Mouse (Mus musculus) embryonic fibroblast, embryonic 13.5 days (primary cell): Measurements from ENCODE around the gene Rln1. TPM values are rescaled to one million over a fixed set of nuclear protein-coding genes. Genes with fewer than 3 reads are reported as not detected.

Experiments used
- H3K27ac ChIP-seq: 2 replicates; pipeline ENCODE4 v1.5.1; 2012; ENCODE audit warnings: low read length, control low read depth, inconsistent platforms; ENCODE audit not compliant: insufficient read depth
- H3K4me1 ChIP-seq: 2 replicates; pipeline ENCODE4 v1.6.1; 2011; ENCODE audit warnings: low read length; ENCODE audit not compliant: control insufficient read depth, insufficient read depth
- H3K4me3 ChIP-seq: 2 replicates; pipeline ENCODE4 v1.5.1; 2011; ENCODE audit warnings: mild to moderate bottlenecking, control low read depth, low read length; ENCODE audit not compliant: insufficient read depth
- CTCF ChIP-seq: IDR thresholded peaks from 2 replicates; pipeline ENCODE4 v1.5.1; 2011; ENCODE audit warnings: mild to moderate bottlenecking, control low read depth, low read length, moderate library complexity, borderline replicate concordance; ENCODE audit not compliant: insufficient read depth
- POLR2A ChIP-seq: IDR thresholded peaks from 2 replicates; pipeline ENCODE4 v1.6.1; 2011; ENCODE audit warnings: low read depth, mild to moderate bottlenecking, control low read depth, low read length, moderate library complexity
- polyA plus RNA-seq: library from polyadenylated mRNA; stranded (reverse); fragments of >200 nt; gene quantifications from 2 replicates; pipeline ENCODE4 v1.2.4, GENCODE M21; 2011; ENCODE audit warnings: low read depth; ENCODE audit not compliant: missing spikeins, insufficient read length

The Rln1 gene
- polyA plus RNA-seq, 1 experiment = not detected

DNA sequence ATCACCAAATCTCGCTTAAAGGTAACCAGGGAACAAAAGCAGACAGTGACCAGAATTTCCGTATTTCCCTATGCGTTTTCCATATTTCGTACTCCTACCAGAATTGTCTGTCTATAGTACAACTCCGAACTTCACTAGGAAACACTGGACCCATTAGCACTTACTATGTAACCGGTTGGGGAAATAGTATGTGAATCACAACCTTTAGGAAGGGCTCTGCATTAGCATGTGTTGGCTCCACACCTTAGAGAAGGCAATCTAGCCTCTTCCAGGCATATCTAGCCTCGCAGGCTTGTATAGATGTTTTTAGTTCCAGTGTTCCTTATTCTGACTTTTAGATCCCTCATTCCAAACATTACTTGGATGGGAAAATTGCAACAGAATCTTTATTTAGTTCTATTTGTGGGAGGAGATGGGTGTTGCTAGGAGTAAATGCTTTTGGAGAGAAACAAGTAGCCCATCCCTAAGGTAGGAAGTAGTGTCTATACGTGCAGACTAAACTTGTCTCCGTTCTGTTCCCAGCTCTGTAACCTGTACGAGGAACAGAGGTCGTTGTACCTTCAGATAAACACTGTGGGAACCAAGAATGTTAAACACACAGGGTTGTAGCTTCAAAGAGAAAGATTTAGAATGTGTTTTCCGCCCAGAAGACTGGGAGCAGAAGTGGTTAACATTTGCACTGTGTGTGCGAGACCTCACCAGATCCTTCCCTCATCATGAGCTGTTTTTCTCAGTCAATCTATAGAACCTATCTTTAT is 27.9 kb upstream of the Rln1 start:
- Histone ChIP-seq H3K4me3 (peak overlapping the region; percentile 73), H3K4me1 (no peaks in the 10 kb centered on the region; the same call in 1 of the 2 replicates), H3K27ac (no peak overlapping the region)
- TF ChIP-seq CTCF = no peak
- no peak for TF ChIP-seq POLR2A

DNA sequence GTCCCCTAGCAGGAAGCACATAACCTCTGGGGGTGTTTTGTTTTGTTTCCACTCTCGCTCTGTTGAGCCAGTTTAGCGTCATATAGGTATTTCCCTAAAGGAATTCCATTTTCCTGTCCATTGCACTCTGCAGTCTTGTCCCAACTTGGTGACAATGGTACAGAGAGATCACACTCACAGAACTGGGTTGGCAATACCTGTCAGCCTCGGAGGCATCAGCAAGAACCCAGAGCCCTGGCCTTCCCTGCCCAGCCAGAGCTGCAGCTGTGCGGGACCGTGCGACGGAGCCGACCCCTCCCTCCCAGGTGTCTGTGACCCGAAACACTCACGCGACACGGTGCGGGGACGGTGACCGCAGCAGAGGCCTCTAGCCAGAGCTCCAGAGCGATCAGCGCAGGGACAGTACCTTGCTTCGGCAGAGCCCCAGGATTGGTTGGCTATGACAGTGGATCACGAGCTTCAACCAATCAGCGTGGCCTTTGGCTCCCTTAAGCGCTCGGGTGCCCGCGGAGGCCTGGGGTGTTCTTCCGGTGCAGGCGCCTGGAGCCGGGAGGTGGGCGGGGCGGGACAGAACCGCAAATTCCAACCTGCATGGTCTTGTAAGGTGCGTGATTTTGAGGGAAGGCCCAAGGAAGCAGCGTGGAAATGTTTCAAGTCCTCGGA is 27.1 kb upstream of the Rln1 start:
- peak overlapping the region; percentile 73 for H3K4me3 ChIP-seq
- H3K27ac ChIP-seq = no peak overlapping the region
- no peaks in the 10 kb centered on the region; the same call in 1 of the 2 replicates for H3K4me1 ChIP-seq
- peak; percentile 87 for TF ChIP-seq POLR2A
- TF ChIP-seq CTCF = no peak

DNA sequence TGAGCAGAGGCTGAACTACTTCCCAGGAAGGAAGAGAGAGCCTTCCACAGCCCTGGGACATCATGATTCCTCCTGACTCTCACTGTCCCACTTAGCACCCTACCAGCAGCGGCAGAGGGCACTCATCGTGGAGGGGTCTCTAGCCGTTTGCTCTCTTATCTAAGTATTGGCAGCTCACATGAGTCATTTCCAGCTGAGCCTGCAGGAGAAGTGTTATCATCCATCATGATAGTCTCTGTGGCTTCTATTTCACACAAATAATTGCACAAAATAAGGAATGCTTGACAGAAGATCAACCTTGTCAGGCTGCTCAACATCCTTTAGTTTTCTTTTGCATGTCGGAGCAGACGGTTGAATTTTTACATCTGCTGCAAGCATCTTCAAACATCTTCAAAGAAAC is 25.8 kb upstream of the Rln1 start:
- H3K4me3 ChIP-seq = no peak overlapping the region
- H3K27ac ChIP-seq = no peak overlapping the region
- no peaks in the 10 kb centered on the region; the same call in 1 of the 2 replicates for H3K4me1 ChIP-seq
- TF ChIP-seq CTCF = no peak
- TF ChIP-seq POLR2A = no peak

DNA sequence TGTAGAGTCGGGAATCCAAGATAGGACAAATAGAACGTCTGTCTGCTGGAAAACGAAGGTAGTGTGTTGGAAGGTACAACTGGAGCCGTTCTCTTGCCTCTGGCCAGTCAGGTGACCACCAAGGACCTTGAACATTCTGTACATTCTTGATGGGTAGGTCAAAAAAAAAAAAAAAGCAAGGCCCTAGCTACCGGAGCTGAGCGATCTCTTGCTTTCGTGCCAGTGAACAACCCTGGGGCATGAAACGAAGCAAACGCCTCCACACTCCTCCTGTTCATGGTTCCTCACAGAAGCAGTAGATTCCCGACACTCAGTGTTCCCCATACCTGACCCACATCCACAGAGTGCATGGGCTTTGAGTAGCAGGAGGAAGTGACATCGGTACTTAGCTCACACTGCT is 21.8 kb upstream of the Rln1 start:
- TF ChIP-seq CTCF (no peak), POLR2A (no peak)
- no peaks in the 10 kb centered on the region for H3K4me1 ChIP-seq
- H3K4me3 ChIP-seq = no peak overlapping the region
- H3K27ac ChIP-seq = no peak overlapping the region

DNA sequence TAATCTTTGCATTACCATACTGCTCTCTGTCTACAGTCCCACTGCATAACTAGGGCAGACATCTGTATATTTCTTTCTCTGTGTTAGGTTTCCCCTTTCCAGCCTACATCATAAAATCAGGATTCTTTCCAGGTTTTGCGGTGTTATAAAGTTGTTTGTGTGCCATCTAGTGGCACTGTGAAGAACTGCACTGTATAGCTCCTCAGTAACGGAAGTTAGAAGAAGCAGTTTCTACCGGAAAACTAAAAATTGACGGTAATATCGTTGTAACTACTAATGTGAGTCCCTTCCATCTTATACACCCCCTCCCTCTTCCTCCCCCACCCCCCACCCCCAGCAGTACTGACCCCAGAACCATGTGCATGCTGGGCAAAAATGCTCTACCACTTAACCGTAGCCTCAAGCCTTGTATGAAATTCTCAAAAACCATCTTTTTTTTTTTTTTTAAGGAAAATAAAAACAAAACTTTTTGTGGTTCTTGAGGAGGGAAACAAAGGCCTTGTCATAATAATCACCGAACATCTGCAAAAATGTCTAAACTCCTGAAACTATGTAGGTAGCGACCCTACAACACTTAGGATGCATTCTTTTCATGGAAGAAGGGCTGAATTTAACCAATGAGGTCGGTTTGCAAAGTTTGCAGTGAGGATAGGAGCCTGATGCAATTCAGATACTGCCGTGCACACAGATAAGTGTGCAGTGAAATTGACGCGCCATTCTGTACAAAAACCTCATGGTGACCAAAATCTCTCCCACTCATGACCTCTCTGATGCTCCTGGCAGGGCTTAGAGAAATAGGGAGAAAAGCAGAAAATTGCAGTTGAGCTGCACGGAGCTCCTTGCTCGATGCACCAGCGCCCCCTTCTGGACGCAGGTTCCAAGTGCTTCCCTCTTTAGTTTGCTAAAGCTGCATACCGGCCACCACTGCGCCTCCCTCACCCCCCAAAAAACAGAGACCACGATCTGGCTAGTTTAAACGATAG is 20.7 kb upstream of the Rln1 start:
- Histone ChIP-seq H3K4me1 (no peaks in the 10 kb centered on the region), H3K4me3 (no peak overlapping the region; the same call in 1 of the 2 replicates), H3K27ac (no peak overlapping the region)
- TF ChIP-seq CTCF (peak; percentile 96), POLR2A (no peak)

DNA sequence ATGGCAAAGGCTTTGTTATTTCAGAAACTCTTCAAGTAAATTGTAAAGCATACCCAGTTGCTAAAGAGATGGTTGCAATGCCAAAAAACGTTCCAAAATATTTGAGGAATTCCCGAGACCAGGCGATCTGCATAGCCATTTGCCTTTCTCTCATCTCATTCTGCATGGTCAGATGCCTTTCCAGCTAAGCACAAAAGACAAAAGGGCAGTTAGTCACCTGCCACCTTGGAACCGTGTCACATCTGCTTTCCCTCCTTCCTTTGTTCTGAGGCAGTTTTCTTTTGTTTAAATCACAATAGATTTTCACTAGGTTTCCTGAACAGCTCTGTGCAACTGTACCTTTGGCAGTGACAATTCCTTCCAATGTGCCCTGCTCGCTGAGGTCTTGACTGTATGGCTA is 16.5 kb upstream of the Rln1 start:
- TF ChIP-seq POLR2A (no peak), CTCF (no peak)
- Histone ChIP-seq H3K4me3 (no peak overlapping the region), H3K27ac (no peak overlapping the region; the same call in 1 of the 2 replicates), H3K4me1 (no peaks in the 10 kb centered on the region)

DNA sequence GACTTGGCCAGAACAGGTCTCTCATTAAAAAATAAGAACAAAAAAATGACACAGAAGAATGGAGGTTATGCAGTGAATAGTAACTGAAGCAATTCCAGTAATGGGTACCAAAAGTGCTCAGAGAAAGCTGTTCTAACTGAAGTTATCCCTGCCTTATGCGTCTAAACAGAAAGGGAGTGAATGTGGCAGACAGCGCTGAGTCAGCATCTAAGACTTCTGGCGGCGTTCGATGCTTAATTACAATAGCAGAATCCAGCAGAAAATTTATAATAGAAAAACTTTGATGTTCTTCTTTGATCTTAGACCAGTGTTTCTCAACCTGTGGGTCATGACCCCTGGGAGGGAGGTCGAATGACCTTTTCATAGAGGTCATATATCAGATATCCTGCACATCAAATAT is 11.2 kb upstream of the Rln1 start:
- Histone ChIP-seq H3K27ac (no peak overlapping the region), H3K4me1 (no peaks in the 10 kb centered on the region), H3K4me3 (no peak overlapping the region)
- TF ChIP-seq POLR2A (no peak), CTCF (no peak)

DNA sequence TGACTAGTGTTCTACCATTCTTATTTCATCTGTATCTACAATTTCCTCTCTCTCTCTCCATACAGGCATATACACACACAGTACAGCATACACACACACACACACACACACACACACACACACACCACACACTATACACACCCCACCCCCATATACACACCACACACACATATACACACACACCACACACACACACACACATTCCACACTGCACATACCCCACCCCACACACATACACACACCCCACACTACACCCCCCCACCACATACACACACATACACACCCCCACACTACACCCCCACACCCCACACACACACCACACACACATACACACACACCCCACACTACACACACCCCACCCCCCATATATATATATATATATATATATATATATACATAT is 10.4 kb upstream of the Rln1 start:
- Histone ChIP-seq H3K27ac (no peak overlapping the region), H3K4me1 (no peaks in the 10 kb centered on the region), H3K4me3 (no peak overlapping the region)
- TF ChIP-seq POLR2A (no peak), CTCF (no peak)

DNA sequence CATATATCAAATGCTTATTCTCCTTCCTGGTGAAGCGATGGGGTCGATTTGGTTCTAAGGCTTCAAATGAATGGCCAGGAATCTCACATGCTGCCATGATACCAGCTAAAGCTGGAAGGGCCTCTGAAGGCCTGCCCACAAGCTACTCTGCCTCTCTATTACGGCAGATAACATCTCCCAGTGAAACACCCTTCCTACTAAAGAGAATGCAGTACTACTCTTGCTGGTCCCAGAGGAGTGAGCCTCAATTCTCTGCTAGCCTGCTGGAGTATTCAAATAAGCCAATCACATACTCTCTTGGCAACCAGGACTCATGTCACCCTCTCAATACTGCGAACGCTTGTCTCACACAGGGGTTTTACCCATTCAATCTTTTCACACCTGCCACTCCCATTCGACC is 7.8 kb upstream of the Rln1 start:
- Histone ChIP-seq H3K4me3 (no peak overlapping the region), H3K27ac (no peak overlapping the region), H3K4me1 (no peaks in the 10 kb centered on the region)
- TF ChIP-seq CTCF = no peak
- no peak for TF ChIP-seq POLR2A
